Mouse (Mus musculus) embryonic facial prominence, embryonic 11.5 days (tissue): ENCODE results near the gene Bicral. TPM values are rescaled to one million over a fixed set of nuclear protein-coding genes. Genes with fewer than 3 reads are reported as not detected.
A peak's percentile ranks its signal among the peaks of the same experiment; 100 is the strongest.
"Not testable (repeated sequence)": the region's sequence is repeated elsewhere in the genome, so short reads cannot be mapped to it uniquely, and the experiment has no call there.

ENCODE experiments used
- ATAC-seq: fragments of 200-750 bp; cut with Nextera tagmentation; replicated peaks from 2 replicates; pipeline ENCODE4 v1.8.0; 2017; ENCODE audit warnings: low read depth; ENCODE audit not compliant: insufficient number of reproducible peaks, low FRiP score, low TSS enrichment
- DNase-seq: peaks from one replicate; pipeline ENCODE4 v3.0.0-alpha.2; 2015; ENCODE audit warnings: low spot score
- H3K27ac ChIP-seq: fragments of 300-500 bp; sonication (generic); replicated peaks from 2 replicates; pipeline ENCODE4 v1.5.1; 2014; ENCODE audit warnings: mild to moderate bottlenecking, low read depth, low read length, control low read depth
- H3K27me3 ChIP-seq: fragments of 300-500 bp; sonication (generic); 2 replicates; pipeline ENCODE4 v1.6.1; 2014; ENCODE audit warnings: mild to moderate bottlenecking, low read length, moderate library complexity, mixed read lengths; ENCODE audit not compliant: control insufficient read depth, insufficient read depth
- H3K36me3 ChIP-seq: fragments of 300-500 bp; sonication (generic); replicated peaks from 2 replicates; pipeline ENCODE4 v1.6.1; 2014; ENCODE audit warnings: low read depth, mild to moderate bottlenecking, low read length, moderate library complexity, mixed read lengths; ENCODE audit not compliant: control insufficient read depth, insufficient read depth
- H3K4me1 ChIP-seq: fragments of 300-500 bp; sonication (generic); 2 replicates; pipeline ENCODE4 v1.6.1; 2014; ENCODE audit warnings: low read length, mixed read lengths; ENCODE audit not compliant: control insufficient read depth, insufficient read depth
- H3K4me2 ChIP-seq: fragments of 300-500 bp; sonication (generic); 2 replicates; pipeline ENCODE4 v1.6.1; 2014; ENCODE audit warnings: low read depth, mild to moderate bottlenecking, control low read depth, low read length, moderate library complexity
- H3K4me3 ChIP-seq: fragments of 300-500 bp; sonication (generic); 2 replicates; pipeline ENCODE4 v1.5.1; 2014; ENCODE audit warnings: low read depth, low read length, control low read depth
- H3K9ac ChIP-seq: fragments of 300-500 bp; sonication (generic); replicated peaks from 2 replicates; pipeline ENCODE4 v1.6.1; 2014; ENCODE audit warnings: mild to moderate bottlenecking, control low read depth, low read length
- H3K9me3 ChIP-seq: fragments of 300-500 bp; sonication (generic); replicated peaks from 2 replicates; pipeline ENCODE4 v1.6.1; 2016; ENCODE audit warnings: mild to moderate bottlenecking, low read length, inconsistent platforms, mixed read lengths; ENCODE audit not compliant: control insufficient read depth
- WGBS: fragments of 180-500 bp; shearing (Covaris S2); extraction: QIAGEN DNeasy Blood & Tissue Kit; methylation state at CpG from one replicate; pipeline ENCODE4 v1.1.7; 2014; 5-methylcytosine and 5-hydroxymethylcytosine counted together
- polyA plus RNA-seq: library from polyadenylated mRNA; unstranded; fragments of >200 nt; fragmentation: Nextera tagmentation; extraction: Ambion mirVana; gene quantifications from 2 replicates; pipeline ENCODE4 v1.2.1, GENCODE M21; 2014

The Bicral gene
- polyA plus RNA-seq, 1 experiment from 2014 or later, result 4.7 TPM

DNA sequence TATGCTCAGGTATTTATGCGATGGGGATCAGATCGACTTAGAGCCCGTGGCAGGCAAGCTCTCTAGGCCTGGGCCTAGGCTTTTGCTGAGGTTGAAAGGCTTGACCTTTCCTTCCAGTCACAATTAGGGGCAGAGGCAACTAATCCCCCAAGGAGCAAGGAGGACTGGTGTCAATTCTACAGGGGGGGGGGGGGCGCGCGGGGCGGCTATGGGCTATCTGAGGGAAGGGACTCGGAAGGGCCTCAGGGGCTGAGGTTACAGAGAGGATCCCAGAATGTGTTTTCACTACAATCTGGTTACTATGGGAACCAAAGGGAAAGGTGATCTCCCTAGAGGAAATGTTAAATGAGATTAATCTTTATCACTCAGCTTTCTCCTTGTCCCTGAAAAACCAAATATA lies 60.9 kb downstream of the Bicral start:
- 12% methylated on average over 5 of the region's 8 CpGs for WGBS
- H3K27ac ChIP-seq, result no peak overlapping the region

DNA sequence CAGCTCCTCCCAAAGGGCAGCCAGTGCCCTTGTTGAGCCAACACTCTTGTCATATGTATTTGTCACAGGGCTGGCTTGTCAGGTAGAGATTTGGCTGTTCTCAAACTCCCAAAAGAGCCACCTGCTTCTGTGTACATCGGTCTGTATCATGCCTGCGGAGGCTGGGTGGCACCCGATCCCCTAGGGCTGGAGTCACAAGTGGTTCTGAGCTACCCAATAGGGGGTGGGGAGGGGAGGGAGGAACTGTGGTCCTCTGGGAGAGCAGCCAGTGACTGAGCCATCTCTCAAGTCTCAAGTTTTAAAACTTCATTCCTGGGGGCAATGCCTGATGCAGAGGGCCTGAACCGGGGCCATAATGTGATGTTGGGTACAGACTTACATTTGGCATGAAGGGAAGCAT lies 61.5 kb downstream of the Bicral start:
- Histone ChIP-seq H3K27ac (no peak overlapping the region), H3K36me3 (peaks cover 8% of the 10 kb centered on the region), H3K9me3 (no peaks in the 10 kb centered on the region), H3K4me2 (no peak overlapping the region), H3K4me1 (no peaks in the 10 kb centered on the region; the same call in 1 of the 2 replicates), H3K4me3 (no peak overlapping the region), H3K27me3 (no peaks in the 10 kb centered on the region), H3K9ac (no peak overlapping the region)
- ATAC-seq, result 0 out of 2 replicates have a peak, but pooled peaks have one; percentile 56
- no peak for DNase-seq
- WGBS, result 71% methylated on average over 4 of the region's 4 CpGs

More for the DNA sequence above, 60.9 kb downstream of the Bicral start:
- ATAC-seq (no peak), DNase-seq (peak; percentile 61)
- peaks cover 8% of the 10 kb centered on the region for H3K36me3 ChIP-seq
- no peak overlapping the region for H3K9ac ChIP-seq
- no peaks in the 10 kb centered on the region for H3K9me3 ChIP-seq
- no peak overlapping the region for H3K4me3 ChIP-seq
- no peak overlapping the region for H3K4me2 ChIP-seq
- no peaks in the 10 kb centered on the region; the same call in 1 of the 2 replicates for H3K4me1 ChIP-seq
- H3K27me3 ChIP-seq, result no peaks in the 10 kb centered on the region

DNA sequence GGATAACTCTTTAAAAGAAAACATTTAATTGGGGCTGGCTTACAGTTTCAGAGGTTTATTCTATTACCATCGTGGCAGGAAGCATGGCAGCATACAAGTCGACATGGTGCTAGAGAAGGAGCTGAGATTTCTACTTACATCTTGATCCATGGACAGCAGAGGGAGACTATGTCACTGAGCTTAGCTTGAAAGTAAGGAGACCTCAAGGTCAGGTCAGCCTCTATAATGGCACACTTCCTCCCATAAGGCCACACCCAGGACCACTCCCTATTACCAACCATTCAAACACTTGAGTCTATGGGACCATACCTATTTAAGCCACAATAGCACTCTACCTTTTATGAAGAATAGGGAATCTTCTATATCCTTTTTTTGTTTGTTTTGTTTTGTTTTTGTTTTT lies 65.3 kb downstream of the Bicral start:
- 89% methylated on average over 2 of the region's 2 CpGs for WGBS
- ATAC-seq, result no peak
- DNase-seq, result no peak
- Histone ChIP-seq H3K36me3 (no peaks in the 10 kb centered on the region), H3K9ac (no peak overlapping the region), H3K4me3 (no peak overlapping the region), H3K27ac (no peak overlapping the region), H3K4me1 (no peaks in the 10 kb centered on the region; the same call in 1 of the 2 replicates), H3K27me3 (no peaks in the 10 kb centered on the region), H3K4me2 (no peak overlapping the region), H3K9me3 (no peaks in the 10 kb centered on the region)

DNA sequence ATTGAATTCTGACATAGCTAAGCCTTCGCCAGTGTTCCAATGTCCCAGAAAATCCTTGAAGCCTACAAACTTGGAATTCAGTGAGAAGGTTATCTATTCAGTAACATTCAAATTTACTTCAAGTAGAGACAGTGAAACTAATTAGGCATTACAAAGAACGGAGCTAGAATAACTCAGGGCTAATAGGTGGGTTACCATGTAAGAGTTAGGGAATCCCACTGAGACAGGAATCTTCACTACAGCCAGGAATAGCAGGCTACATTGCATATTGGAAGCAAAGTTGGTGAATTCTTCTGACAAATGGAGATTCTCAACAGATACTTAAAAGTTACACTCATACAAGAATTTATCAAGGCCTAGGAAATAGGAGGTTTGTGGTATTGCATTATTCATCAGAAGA lies 70.3 kb downstream of the Bicral start:
- H3K4me3 ChIP-seq, H3K27me3 ChIP-seq, ATAC-seq, H3K4me2 ChIP-seq, H3K36me3 ChIP-seq, H3K9ac ChIP-seq, H3K4me1 ChIP-seq, DNase-seq, H3K9me3 ChIP-seq, H3K27ac ChIP-seq: not testable (repeated sequence)
- 71% methylated on average over 2 of the region's 2 CpGs for WGBS

DNA sequence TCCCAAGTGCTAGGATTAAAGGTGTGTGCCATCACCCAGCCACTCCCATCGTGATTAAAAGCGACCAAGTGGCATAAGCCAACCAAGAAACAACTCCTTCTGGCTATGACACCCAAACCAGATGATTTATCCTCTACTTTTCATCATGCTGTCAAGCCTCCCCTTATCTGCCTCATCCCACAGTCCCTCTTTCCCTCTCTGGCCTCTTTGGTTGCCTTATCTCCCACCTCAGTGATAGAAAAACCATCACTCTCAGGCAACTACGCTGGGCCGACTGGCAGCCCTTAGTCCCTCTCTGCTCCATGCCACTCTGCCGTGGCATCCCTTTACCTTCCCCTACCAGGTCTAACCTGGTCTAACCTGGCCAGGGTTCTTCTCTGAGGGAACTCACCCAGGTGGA lies 71.3 kb downstream of the Bicral start:
- Histone ChIP-seq H3K9me3 (no peaks in the 10 kb centered on the region), H3K27ac (no peak overlapping the region), H3K4me2 (no peak overlapping the region), H3K27me3 (no peaks in the 10 kb centered on the region), H3K9ac (no peak overlapping the region), H3K36me3 (no peaks in the 10 kb centered on the region), H3K4me1 (no peaks in the 10 kb centered on the region), H3K4me3 (no peak overlapping the region)
- no peak for DNase-seq
- ATAC-seq, result no peak
- WGBS, result 90% methylated on average over 5 of the region's 5 CpGs

DNA sequence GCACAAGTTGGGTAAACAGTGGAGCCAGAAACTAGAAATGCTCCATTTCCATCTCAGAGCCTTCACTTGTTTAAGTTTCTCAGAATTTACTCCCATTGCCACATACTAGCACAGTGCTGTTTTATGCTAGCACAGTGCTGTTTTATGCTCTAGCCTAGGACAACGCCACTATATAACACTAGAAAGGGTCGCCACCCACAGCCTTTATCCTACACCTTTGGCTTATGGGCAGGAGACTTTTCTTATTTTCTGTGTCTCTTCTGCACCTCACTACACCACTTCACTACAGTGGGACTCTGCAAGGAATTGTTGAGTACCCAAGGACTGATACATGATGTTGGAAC lies 75.1 kb downstream of the Bicral start:
- no peak for DNase-seq
- Histone ChIP-seq H3K27ac (0 out of 2 replicates have a peak overlapping the region, but pooled peaks have one; percentile 38), H3K4me2 (no peak overlapping the region), H3K4me3 (peak overlapping the region; percentile 42), H3K27me3 (no peaks in the 10 kb centered on the region), H3K9me3 (no peaks in the 10 kb centered on the region), H3K9ac (no peak overlapping the region), H3K4me1 (no peaks in the 10 kb centered on the region), H3K36me3 (peaks cover 12% of the 10 kb centered on the region)
- 82% methylated on average over 2 of the region's 2 CpGs for WGBS
- peak; percentile 41 for ATAC-seq

DNA sequence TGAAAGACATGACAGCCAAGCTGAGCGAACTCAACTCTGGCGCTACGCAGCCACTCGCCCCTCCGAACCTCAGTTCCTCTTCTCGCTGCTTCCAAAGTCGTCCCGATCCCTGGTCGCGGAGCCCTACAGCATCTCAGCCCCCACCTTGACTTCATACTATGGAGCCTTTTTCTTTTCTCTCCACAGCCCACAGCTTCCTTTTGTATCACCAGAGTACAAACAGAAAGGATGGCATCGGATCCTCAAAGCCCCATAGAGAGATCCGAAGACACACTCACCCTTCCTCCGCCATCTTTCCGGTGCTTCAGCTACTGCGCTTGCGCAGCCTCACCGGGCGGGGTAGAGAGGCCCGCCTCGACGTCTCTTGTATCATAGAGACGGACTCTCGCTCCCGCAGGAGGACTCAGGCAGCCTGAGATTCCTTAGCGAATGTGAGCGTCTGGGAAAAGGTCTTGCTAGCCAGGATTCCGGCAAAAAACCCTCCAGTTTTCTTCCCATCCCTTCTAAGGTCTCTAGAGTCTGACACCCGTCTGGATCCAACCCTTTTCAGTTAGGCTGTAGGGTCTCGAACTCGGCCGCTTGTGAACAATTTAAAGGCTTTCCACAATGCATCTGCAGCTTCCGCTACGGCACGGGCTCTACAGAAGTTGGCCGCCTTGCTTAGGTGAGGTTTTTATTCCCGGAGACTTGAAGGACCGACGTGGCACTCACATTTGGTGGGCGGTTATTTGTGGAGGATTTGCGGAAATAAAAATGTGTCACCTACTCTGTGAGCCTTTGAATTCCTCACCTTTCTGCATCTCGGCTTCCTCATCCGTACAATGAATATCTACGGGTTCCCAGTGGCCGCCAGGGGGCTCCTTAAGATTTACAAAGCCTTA lies 75.7 kb downstream of the Bicral start, which contains the start of gene Rpl7l1:
Gene Rpl7l1 (minus strand): TSS at position 332 of the 881 bp plus-strand sequence.
- H3K36me3 ChIP-seq, result peaks cover 15% of the 10 kb centered on the region
- peak within 1 kb of the TSS; percentile 72 for H3K9ac ChIP-seq
- no peaks in the 10 kb centered on the region for H3K4me1 ChIP-seq
- no peaks in the 10 kb centered on the region for H3K27me3 ChIP-seq
- H3K27ac ChIP-seq, result peak within 1 kb of the TSS; percentile 68
- peak within 1 kb of the TSS; percentile 42 for H3K4me3 ChIP-seq
- H3K4me2 ChIP-seq, result peak within 1 kb of the TSS; percentile 57
- ATAC-seq, result peak; percentile 90
- WGBS, result under 1% methylated on average over 44 of the region's 44 CpGs
- DNase-seq, result peak; percentile 95
- no peaks in the 10 kb centered on the region for H3K9me3 ChIP-seq

DNA sequence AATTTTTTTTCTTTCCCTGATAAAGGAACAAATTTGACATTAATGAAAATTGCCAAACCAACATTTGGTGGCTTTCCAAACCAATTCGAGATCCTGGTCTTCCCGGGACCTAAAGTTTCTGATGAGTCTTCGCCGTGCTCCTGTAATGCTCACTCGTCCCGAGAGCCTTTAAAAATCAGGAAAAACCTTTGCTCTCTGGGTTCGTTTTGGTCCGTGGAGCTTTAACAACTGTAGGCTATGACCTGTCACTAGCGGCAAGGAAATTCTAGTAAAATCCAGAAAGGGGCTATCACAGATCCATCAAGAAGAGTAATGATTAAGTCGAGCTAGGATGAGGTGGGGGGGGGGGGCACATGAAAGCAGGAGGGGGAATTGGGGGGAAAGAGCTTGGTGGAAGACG lies 76.4 kb downstream of the Bicral start:
- Histone ChIP-seq H3K27ac (no peak overlapping the region), H3K36me3 (peaks cover 15% of the 10 kb centered on the region), H3K27me3 (no peaks in the 10 kb centered on the region), H3K4me3 (peak overlapping the region; percentile 42), H3K9ac (peak overlapping the region; percentile 72), H3K9me3 (no peaks in the 10 kb centered on the region), H3K4me2 (peak overlapping the region; percentile 57), H3K4me1 (no peaks in the 10 kb centered on the region)
- no peak for ATAC-seq
- no peak for DNase-seq
- WGBS, result 5% methylated on average over 11 of the region's 11 CpGs
